Mouse (Mus musculus): ENCODE data around the gene Coq8a.

GRCm38 (mm10) chr1:180216541-180217276 is 17.3 kb upstream of the Coq8a start:
- TF ChIP-seq CTCF (IDR thresholded peaks at IDR 0.05; ENCODE audit: low read depth, low read length): no peak
- TF ChIP-seq POLR2A (IDR thresholded peaks at IDR 0.05; ENCODE audit: borderline replicate concordance, low read depth, low read length): no peak
